Mouse (Mus musculus): Measurements from ENCODE around the gene Wnt3a. TPM values are rescaled to one million over a fixed set of nuclear protein-coding genes. Genes with fewer than 3 reads are reported as not detected.

The Wnt3a gene
- polyA plus RNA-seq, 1 experiment from 2014 or later: 0.48 TPM

DNA sequence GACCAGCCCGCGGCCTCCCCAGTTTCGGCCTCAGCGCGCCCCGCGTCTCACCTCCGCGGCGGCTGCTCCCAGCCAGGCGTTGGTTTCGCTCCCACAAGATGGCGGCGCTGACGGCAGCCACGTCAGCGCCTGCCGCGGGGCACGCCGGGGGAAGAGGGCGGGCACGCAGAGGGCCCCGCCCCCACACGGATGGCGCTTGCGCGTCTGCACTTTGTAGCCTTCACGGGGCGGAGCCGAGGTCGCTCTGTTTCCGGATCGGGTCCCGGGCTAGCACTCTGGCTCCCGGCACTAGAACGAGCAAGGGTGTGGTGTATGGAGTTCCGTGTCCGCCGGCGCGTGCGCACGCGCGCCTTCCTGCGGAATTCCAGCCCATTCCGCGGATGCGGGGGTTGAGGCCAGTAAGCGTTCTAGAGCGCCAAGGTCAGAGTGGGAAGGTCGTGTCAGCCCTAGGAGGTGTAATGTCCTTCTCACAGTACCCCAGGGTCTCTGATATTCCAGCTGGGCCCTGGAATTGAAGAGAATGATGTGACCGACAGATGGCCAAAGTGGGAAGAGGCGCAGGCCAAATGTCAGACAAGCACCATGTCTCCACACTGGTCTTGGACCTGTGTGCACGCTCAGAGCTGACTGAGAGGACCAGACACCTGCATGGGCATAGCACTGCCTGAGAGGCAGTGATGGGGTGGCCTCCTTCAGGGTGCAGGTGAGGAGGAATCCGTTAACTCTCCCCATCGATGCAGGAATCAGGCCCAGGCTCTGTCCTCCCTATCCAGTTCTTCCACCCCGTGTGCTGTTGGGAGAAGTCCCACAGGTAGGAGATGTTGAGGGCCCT, 62.2 kb downstream of the Wnt3a start, which contains the start of gene Arf1:
TSS of gene Arf1 (minus strand) at position 149 of the 832 bp plus-strand sequence.
- peak within 1 kb of the TSS; percentile 81 for H3K4me2 ChIP-seq (ENCODE audit: low read depth, low read length)
- peaks cover 34% of the 10 kb centered on the region for H3K4me1 ChIP-seq (replicated peaks; ENCODE audit: control insufficient read depth, insufficient read depth, low read length)
- H3K9ac ChIP-seq (ENCODE audit: low read length): peak within 1 kb of the TSS; percentile 99
- no peaks in the 10 kb centered on the region for H3K27me3 ChIP-seq (ENCODE audit: control insufficient read depth, insufficient read depth, low read depth, low read length)
- peak; percentile 98 for ATAC-seq (ENCODE audit: low read depth)
- peak within 1 kb of the TSS; percentile 96 for H3K4me3 ChIP-seq (ENCODE audit: low read length)
- H3K9me3 ChIP-seq (ENCODE audit: control insufficient read depth, low read length): no peaks in the 10 kb centered on the region
- H3K36me3 ChIP-seq (ENCODE audit: control insufficient read depth, insufficient read depth, low read length): no peaks in the 10 kb centered on the region
- 6% methylated on average over 49 of the region's 59 CpGs for WGBS
- H3K27ac ChIP-seq (ENCODE audit: low read length): peak within 1 kb of the TSS; percentile 93

DNA sequence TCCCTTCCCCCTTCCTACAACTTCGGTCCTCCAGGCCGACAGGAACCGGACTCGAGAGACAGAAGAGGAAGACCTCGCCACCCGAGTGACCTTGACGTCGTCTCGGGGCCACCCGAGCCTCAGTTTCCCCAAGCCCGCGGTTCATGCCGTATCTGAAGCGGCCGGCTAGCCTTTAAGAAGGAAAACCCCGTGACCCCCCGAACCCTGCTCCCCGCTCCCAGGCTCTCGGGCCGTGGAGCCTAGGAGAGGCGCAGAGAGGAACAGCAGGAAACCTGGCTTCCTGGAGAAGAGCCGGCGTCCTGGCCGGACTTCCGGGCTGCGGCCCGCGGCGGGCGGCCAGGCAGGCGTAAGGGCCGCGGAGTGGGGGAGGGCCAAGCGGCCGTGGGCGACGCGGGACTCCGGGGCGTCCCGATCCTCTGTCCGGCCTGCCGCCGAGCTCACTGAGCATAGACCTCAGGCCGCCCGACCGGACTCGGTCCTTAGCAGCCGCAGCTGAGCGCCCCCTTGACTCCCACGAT, 62.9 kb downstream of the Wnt3a start:
- under 1% methylated on average over 35 of the region's 51 CpGs for whole genome bisulfite sequencing
- peaks cover 36% of the 10 kb centered on the region for H3K4me1 ChIP-seq (replicated peaks; ENCODE audit: control insufficient read depth, insufficient read depth, low read length)
- peak overlapping the region; percentile 93 for H3K27ac ChIP-seq (ENCODE audit: low read length)
- H3K9me3 ChIP-seq (ENCODE audit: control insufficient read depth, low read length): no peaks in the 10 kb centered on the region
- H3K4me2 ChIP-seq (ENCODE audit: low read depth, low read length): peak overlapping the region; percentile 81
- ATAC-seq (ENCODE audit: low read depth): peak; percentile 85
- no peaks in the 10 kb centered on the region for H3K27me3 ChIP-seq (ENCODE audit: control insufficient read depth, insufficient read depth, low read depth, low read length)
- H3K4me3 ChIP-seq (ENCODE audit: low read length): peak overlapping the region; percentile 96
- H3K36me3 ChIP-seq (ENCODE audit: control insufficient read depth, insufficient read depth, low read length): no peaks in the 10 kb centered on the region
- peak overlapping the region; percentile 99 for H3K9ac ChIP-seq (ENCODE audit: low read length)

DNA sequence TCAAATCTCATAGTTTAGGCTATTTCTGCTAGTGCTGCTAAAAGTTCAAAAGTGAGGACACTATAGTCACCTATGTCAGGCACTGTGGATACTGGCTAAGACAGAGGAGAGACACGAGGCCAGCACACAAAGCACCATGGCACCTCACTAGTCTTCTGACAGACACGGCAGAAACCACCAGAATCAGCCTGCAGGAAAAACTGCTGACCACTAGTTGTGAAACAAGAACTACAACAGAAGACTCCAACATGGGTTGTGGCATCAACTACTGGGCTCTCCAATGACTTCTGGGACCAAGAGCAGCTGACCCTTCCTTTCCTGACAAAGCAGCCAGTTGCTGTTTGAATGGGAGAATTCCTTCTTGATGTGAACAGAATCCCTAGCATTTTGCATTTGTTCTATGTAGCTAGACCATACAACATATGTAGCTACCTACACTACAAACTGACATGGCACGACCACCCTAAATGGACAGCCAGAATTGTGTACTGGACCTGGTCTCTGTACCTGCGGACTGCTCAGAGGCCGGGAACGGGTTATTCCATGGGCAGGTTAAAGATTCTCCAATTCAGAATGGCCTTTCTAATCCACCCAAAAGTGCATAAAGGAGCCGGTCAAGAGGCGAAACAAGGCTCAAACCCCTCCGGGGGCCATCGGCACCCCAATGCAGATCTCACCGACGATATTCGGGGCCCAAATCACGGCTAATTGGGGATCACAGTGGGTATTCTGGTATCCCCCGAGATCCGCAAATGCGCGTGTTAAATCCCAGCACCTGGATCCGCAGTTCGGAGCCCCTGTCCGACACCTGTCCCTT, 63.6 kb downstream of the Wnt3a start:
- WGBS: 2% methylated on average over 21 of the region's 21 CpGs
- H3K36me3 ChIP-seq (ENCODE audit: control insufficient read depth, insufficient read depth, low read length): no peaks in the 10 kb centered on the region
- peak overlapping the region; percentile 81 for H3K4me2 ChIP-seq (ENCODE audit: low read depth, low read length)
- H3K27me3 ChIP-seq (ENCODE audit: control insufficient read depth, insufficient read depth, low read depth, low read length): no peaks in the 10 kb centered on the region
- H3K4me1 ChIP-seq (replicated peaks; ENCODE audit: control insufficient read depth, insufficient read depth, low read length): peaks cover 41% of the 10 kb centered on the region
- no peak for ATAC-seq (ENCODE audit: low read depth)
- H3K4me3 ChIP-seq (ENCODE audit: low read length): peak overlapping the region; percentile 96
- peak overlapping the region; percentile 99 for H3K9ac ChIP-seq (ENCODE audit: low read length)
- H3K27ac ChIP-seq (ENCODE audit: low read length): peak overlapping the region; percentile 93
- no peaks in the 10 kb centered on the region for H3K9me3 ChIP-seq (ENCODE audit: control insufficient read depth, low read length)

DNA sequence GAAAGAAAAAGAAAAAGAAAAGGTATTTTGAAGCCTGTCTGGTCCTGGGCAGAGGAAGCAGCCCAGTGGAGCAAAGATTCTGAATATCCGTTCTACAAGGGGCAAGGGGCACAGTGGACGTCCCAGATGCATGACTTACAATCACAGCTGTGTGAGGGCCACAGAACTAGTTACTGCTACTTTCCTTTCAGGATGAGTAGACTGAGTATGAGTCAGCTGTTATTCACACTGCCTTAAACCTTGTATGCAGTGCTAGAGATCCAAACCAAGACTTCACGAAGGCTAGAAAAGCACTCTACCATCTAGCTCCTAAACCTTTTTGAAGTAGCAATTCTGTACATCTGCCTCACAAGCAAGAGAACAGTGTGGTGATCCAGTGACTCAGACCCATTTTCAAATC, 64.3 kb downstream of the Wnt3a start:
- Histone ChIP-seq H3K36me3 (ENCODE audit: control insufficient read depth, insufficient read depth, low read length) (no peaks in the 10 kb centered on the region), H3K4me3 (ENCODE audit: low read length) (peak overlapping the region; percentile 96), H3K27me3 (ENCODE audit: control insufficient read depth, insufficient read depth, low read depth, low read length) (no peaks in the 10 kb centered on the region), H3K4me2 (ENCODE audit: low read depth, low read length) (peak overlapping the region; percentile 81), H3K4me1 (replicated peaks; ENCODE audit: control insufficient read depth, insufficient read depth, low read length) (peaks cover 42% of the 10 kb centered on the region), H3K9me3 (ENCODE audit: control insufficient read depth, low read length) (no peaks in the 10 kb centered on the region), H3K9ac (ENCODE audit: low read length) (peak overlapping the region; percentile 99), H3K27ac (ENCODE audit: low read length) (no peak overlapping the region)
- WGBS: 24% methylated on average over 3 of the region's 3 CpGs
- ATAC-seq (ENCODE audit: low read depth): no peak

DNA sequence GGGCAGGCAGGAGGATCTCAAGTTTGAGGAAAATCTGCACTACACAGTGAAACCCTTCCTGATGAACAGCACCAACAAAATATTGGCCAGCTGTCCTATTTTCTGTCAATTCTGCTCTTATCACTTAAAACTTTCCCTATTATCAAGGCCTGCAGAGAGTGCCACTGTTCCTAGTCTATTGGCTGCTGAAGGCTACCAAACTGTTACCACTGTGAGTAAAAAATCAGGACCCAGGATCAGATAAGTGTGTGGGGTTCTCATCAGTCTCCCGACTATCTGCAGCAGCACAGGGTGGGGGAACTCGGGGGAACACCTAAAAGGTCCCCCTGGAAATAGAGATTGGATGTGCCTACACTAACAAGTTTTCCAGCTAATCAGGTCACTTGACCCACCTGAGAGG, 65.4 kb downstream of the Wnt3a start:
- Histone ChIP-seq H3K9me3 (ENCODE audit: control insufficient read depth, low read length) (no peaks in the 10 kb centered on the region), H3K4me3 (ENCODE audit: low read length) (no peak overlapping the region), H3K27me3 (ENCODE audit: control insufficient read depth, insufficient read depth, low read depth, low read length) (no peaks in the 10 kb centered on the region), H3K36me3 (ENCODE audit: control insufficient read depth, insufficient read depth, low read length) (no peaks in the 10 kb centered on the region), H3K4me2 (ENCODE audit: low read depth, low read length) (peak overlapping the region; percentile 81), H3K27ac (ENCODE audit: low read length) (no peak overlapping the region), H3K9ac (ENCODE audit: low read length) (peak overlapping the region; percentile 20; the same call in 1 of the 2 replicates), H3K4me1 (replicated peaks; ENCODE audit: control insufficient read depth, insufficient read depth, low read length) (peaks cover 44% of the 10 kb centered on the region)
- ATAC-seq (ENCODE audit: low read depth): no peak
- 43% methylated on average over 2 of the region's 2 CpGs for WGBS

DNA sequence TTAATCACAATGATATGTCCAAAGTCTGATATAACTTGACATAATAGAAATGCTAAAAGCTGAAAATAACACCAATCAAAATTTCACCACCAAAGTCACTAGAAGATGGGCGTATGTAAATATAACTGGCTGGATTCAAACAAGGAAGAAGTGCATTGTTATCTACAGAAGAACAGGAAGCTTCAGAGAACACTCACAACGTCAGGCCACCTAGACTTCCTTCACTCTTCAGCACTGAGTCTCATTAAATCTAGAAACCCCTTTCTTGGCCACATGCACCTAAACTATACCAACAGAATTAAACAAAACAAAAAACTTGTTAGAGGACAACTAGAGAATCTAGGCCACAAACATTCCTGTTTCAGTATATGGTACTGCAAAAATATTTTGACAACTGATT, 66.1 kb downstream of the Wnt3a start:
- H3K9ac ChIP-seq (ENCODE audit: low read length): no peak overlapping the region
- H3K4me3 ChIP-seq (ENCODE audit: low read length): no peak overlapping the region
- H3K4me1 ChIP-seq (replicated peaks; ENCODE audit: control insufficient read depth, insufficient read depth, low read length): peaks cover 48% of the 10 kb centered on the region
- no peaks in the 10 kb centered on the region for H3K27me3 ChIP-seq (ENCODE audit: control insufficient read depth, insufficient read depth, low read depth, low read length)
- H3K36me3 ChIP-seq (ENCODE audit: control insufficient read depth, insufficient read depth, low read length): no peaks in the 10 kb centered on the region
- no peaks in the 10 kb centered on the region for H3K9me3 ChIP-seq (ENCODE audit: control insufficient read depth, low read length)
- no peak for ATAC-seq (ENCODE audit: low read depth)
- WGBS: 33% methylated on average over 2 of the region's 2 CpGs
- H3K27ac ChIP-seq (ENCODE audit: low read length): no peak overlapping the region
- no peak overlapping the region for H3K4me2 ChIP-seq (ENCODE audit: low read depth, low read length)

DNA sequence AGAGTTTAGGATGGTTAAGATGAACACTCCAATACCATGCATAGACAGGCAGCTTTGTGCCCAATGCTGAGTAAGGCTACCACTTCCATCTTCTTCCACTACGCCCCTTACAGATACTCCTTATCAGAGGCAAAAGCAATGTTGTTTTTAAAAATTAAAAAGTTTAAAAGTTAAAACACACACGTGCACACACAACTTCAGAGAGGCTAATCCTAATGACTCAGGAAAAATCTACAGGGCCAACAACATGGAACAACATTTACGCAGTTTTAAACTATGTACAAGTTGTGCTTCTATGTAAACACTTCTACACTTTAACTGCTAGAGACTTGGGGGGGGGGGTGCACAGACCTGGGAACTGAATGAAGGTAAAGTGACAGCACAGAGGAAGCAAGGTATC, 66.5 kb downstream of the Wnt3a start:
- Histone ChIP-seq H3K4me3 (ENCODE audit: low read length) (no peak overlapping the region), H3K27ac (ENCODE audit: low read length) (no peak overlapping the region), H3K9ac (ENCODE audit: low read length) (no peak overlapping the region), H3K27me3 (ENCODE audit: control insufficient read depth, insufficient read depth, low read depth, low read length) (no peaks in the 10 kb centered on the region), H3K9me3 (ENCODE audit: control insufficient read depth, low read length) (no peaks in the 10 kb centered on the region), H3K4me2 (ENCODE audit: low read depth, low read length) (no peak overlapping the region), H3K4me1 (replicated peaks; ENCODE audit: control insufficient read depth, insufficient read depth, low read length) (peaks cover 50% of the 10 kb centered on the region), H3K36me3 (ENCODE audit: control insufficient read depth, insufficient read depth, low read length) (0 out of 2 replicates have a peak, but pooled peaks cover 1% of the 10 kb centered on the region)
- WGBS: 69% methylated on average over 3 of the region's 3 CpGs
- ATAC-seq (ENCODE audit: low read depth): no peak

DNA sequence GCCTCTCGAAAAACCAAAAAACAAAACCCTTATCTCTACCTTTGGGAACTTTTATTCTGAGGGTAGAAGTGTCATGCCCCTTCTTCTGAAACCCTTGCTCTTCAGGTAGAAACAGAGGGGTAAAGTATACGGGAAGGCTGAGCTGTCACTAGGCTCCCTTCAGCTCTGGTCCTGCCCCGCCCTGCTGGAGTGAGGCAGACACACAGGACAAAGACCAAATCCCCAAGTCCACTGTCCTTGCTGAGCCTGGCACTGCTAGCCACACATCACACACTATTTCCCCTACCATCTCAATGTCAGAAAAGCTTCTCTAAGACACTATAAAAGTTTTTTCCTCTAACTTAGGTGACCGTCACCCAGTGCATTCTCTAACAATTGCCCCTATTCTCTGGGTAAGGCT, 68.2 kb downstream of the Wnt3a start:
- Histone ChIP-seq H3K4me1 (replicated peaks; ENCODE audit: control insufficient read depth, insufficient read depth, low read length) (peaks cover 63% of the 10 kb centered on the region), H3K36me3 (ENCODE audit: control insufficient read depth, insufficient read depth, low read length) (peaks cover 4% of the 10 kb centered on the region; the same call in 1 of the 2 replicates), H3K9me3 (ENCODE audit: control insufficient read depth, low read length) (no peaks in the 10 kb centered on the region), H3K4me3 (ENCODE audit: low read length) (no peak overlapping the region), H3K4me2 (ENCODE audit: low read depth, low read length) (no peak overlapping the region), H3K27me3 (ENCODE audit: control insufficient read depth, insufficient read depth, low read depth, low read length) (no peaks in the 10 kb centered on the region), H3K27ac (ENCODE audit: low read length) (no peak overlapping the region), H3K9ac (ENCODE audit: low read length) (no peak overlapping the region)
- no peak for ATAC-seq (ENCODE audit: low read depth)
- 79% methylated on average over 4 of the region's 4 CpGs for WGBS

DNA sequence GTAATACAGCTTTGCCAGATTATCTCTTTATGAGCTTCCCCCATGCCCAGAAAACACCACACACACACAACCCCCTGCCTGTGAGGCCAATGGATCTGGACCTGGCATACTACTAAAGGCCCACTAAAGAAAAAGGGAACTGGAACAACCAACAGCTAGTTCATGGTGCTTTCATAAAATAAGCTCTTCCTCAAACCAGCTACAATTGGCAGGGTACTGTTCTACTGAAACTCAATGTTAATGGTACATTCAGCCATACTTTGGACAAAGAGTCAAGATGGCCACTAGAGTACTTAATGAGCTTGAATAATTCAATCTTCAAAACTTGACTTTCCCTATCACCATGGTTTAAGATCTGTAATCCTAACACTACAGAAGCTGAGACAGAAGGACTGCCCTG, 68.9 kb downstream of the Wnt3a start:
- no peaks in the 10 kb centered on the region for H3K9me3 ChIP-seq (ENCODE audit: control insufficient read depth, low read length)
- H3K27ac ChIP-seq (ENCODE audit: low read length): no peak overlapping the region
- H3K4me2 ChIP-seq (ENCODE audit: low read depth, low read length): no peak overlapping the region
- H3K27me3 ChIP-seq (ENCODE audit: control insufficient read depth, insufficient read depth, low read depth, low read length): no peaks in the 10 kb centered on the region
- ATAC-seq (ENCODE audit: low read depth): no peak
- no peak overlapping the region for H3K9ac ChIP-seq (ENCODE audit: low read length)
- H3K4me3 ChIP-seq (ENCODE audit: low read length): no peak overlapping the region
- peaks cover 65% of the 10 kb centered on the region for H3K4me1 ChIP-seq (replicated peaks; ENCODE audit: control insufficient read depth, insufficient read depth, low read length)
- peaks cover 4% of the 10 kb centered on the region; the same call in 1 of the 2 replicates for H3K36me3 ChIP-seq (ENCODE audit: control insufficient read depth, insufficient read depth, low read length)
